Mouse (Mus musculus) ovary, postnatal 10 days (tissue): ENCODE measurements at regions not wholly inside any gene's neighbourhood (a gene's known extent, or its start where the extent isn't known, plus 50 kb on each side); places are given as distances from the start of the nearest gene placed in this dataset.
"Not testable (repeated sequence)": the region's sequence is repeated elsewhere in the genome, so short reads cannot be mapped to it uniquely, and the experiment has no call there.

Experiments used
- DNase-seq: peaks from one replicate; pipeline ENCODE4 v3.0.0; 2022; ENCODE audit warnings: low spot score

- DNase-seq: no peak
Measured at GRCm38 (mm10) chr10:117499177-117499863, 119.5 kb upstream of the Cpsf6 start.

- DNase-seq: no peak
Measured at GRCm38 (mm10) chr10:117498497-117498896, 118.7 kb upstream of the Cpsf6 start.

GRCm38 (mm10) chr10:117497565-117498256 is 117.9 kb upstream of the Cpsf6 start:
- DNase-seq: no peak

- not testable (repeated sequence) for DNase-seq
Measured at GRCm38 (mm10) chr10:117497082-117497481, 117.3 kb upstream of the Cpsf6 start.

- DNase-seq: no peak
Measured at GRCm38 (mm10) chr10:117496064-117497011, 116.5 kb upstream of the Cpsf6 start.

GRCm38 (mm10) chr10:117494171-117494701 is 114.4 kb upstream of the Cpsf6 start:
- DNase-seq: no peak

- DNase-seq: no peak
Measured at GRCm38 (mm10) chr10:117493824-117494121, 114.0 kb upstream of the Cpsf6 start.

GRCm38 (mm10) chr10:117493091-117493823 is 113.4 kb upstream of the Cpsf6 start:
- no peak for DNase-seq

GRCm38 (mm10) chr10:117492391-117492990 is 112.7 kb upstream of the Cpsf6 start:
- DNase-seq: no peak

GRCm38 (mm10) chr10:117491711-117492110 is 111.9 kb upstream of the Cpsf6 start:
- DNase-seq: no peak

- DNase-seq: no peak
Measured at GRCm38 (mm10) chr10:117490851-117491595, 111.2 kb upstream of the Cpsf6 start.

GRCm38 (mm10) chr10:117483091-117483600 is 103.3 kb upstream of the Cpsf6 start:
- no peak for DNase-seq

- DNase-seq: no peak
Measured at GRCm38 (mm10) chr10:117482361-117482760, 102.5 kb upstream of the Cpsf6 start.

- DNase-seq: no peak
Measured at GRCm38 (mm10) chr10:117481341-117481990, 101.7 kb upstream of the Cpsf6 start.

GRCm38 (mm10) chr10:117480456-117480850 is 100.6 kb upstream of the Cpsf6 start:
- no peak for DNase-seq

GRCm38 (mm10) chr10:117479721-117480455 is 100.1 kb upstream of the Cpsf6 start:
- no peak for DNase-seq

GRCm38 (mm10) chr10:117478931-117479280 is 99.1 kb upstream of the Cpsf6 start:
- DNase-seq: no peak

- DNase-seq: no peak
Measured at GRCm38 (mm10) chr10:117478202-117478930, 98.6 kb upstream of the Cpsf6 start.
